Comparison of ENCODE assay signal across 8 mouse cellular contexts in genomic region chr11:96075177-96075508, GRCm38 (mm10). TPM values are rescaled to one million over a fixed set of nuclear protein-coding genes. Genes with fewer than 3 reads are reported as not detected.
DNase-seq lines count a peak whose midpoint lies in the region; ATAC-seq and TF ChIP-seq lines count a peak whose summit lies in the region.

No protein-coding gene starts in this region.

- TF ChIP-seq EP300 in stomach, postnatal 0 days (optimal IDR thresholded peaks at IDR 0.05) = no peak

- H3K27ac ChIP-seq in forebrain, embryonic 10.5 days = peak overlapping the region; percentile 88
- peak overlapping the region; percentile 79 for H3K27ac ChIP-seq in liver, embryonic 13.5 days
- peak overlapping the region; percentile 80 for H3K27ac ChIP-seq in stomach, postnatal 0 days (replicated peaks)

- peaks cover 33% of the 10 kb centered on the region for H3K36me3 ChIP-seq in forebrain, embryonic 10.5 days (replicated peaks)
- peaks cover 31% of the 10 kb centered on the region for H3K36me3 ChIP-seq in liver, embryonic 13.5 days
- H3K36me3 ChIP-seq in stomach, postnatal 0 days (ENCODE audit: control insufficient read depth, insufficient read depth, low read length) = 0 out of 2 replicates have a peak, but pooled peaks cover 2% of the 10 kb centered on the region

- H3K4me3 ChIP-seq in forebrain, embryonic 10.5 days = peak overlapping the region; percentile 82
- H3K4me3 ChIP-seq in liver, embryonic 13.5 days (replicated peaks) = peak overlapping the region; percentile 79
- H3K4me3 ChIP-seq in stomach, postnatal 0 days (ENCODE audit: low read depth, low read length) = peak overlapping the region; percentile 59

- H3K9ac ChIP-seq in liver, embryonic 13.5 days = peak overlapping the region; percentile 85
- H3K9ac ChIP-seq in stomach, postnatal 0 days (ENCODE audit: low read length) = peak overlapping the region; percentile 65

- peaks cover 21% of the 10 kb centered on the region for H3K4me1 ChIP-seq in forebrain, embryonic 10.5 days
- peaks cover 44% of the 10 kb centered on the region for H3K4me1 ChIP-seq in liver, embryonic 13.5 days (replicated peaks)
- H3K4me1 ChIP-seq in stomach, postnatal 0 days (replicated peaks; ENCODE audit: control insufficient read depth, insufficient read depth) = no peaks in the 10 kb centered on the region

- H3K4me2 ChIP-seq in liver, embryonic 13.5 days = peak overlapping the region; percentile 92
- H3K4me2 ChIP-seq in stomach, postnatal 0 days (replicated peaks; ENCODE audit: low read depth) = peak overlapping the region; percentile 63

- DNase-seq in layer of hippocampus, adult 8-10 months (ENCODE audit: low spot score in 2 of 2) = peak; percentile 18 to 25
- no peak for DNase-seq in layer of hippocampus, postnatal 36 days
- DNase-seq in brain, adult 2 months (ENCODE audit: low read depth, low spot score) = peak; percentile 30
- no peak for DNase-seq in forebrain, embryonic 10.5 days (ENCODE audit: extremely low spot score, low spot score)
- no peak for DNase-seq in liver, embryonic 13.5 days
- DNase-seq in stomach, postnatal 0 days (ENCODE audit: low spot score) = no peak
- no peak for DNase-seq in retina, embryonic 14.5 days (ENCODE audit: low spot score)
- DNase-seq in layer of hippocampus, adult 9-10 months (ENCODE audit: low spot score) = no peak

- no peak for TF ChIP-seq CTCF in stomach, postnatal 0 days (IDR thresholded peaks at IDR 0.05; ENCODE audit: low read depth)

- peak; percentile 32 for ATAC-seq in liver, embryonic 13.5 days (ENCODE audit: low read depth)
- no peak for ATAC-seq in stomach, postnatal 0 days (ENCODE audit: low FRiP score, low TSS enrichment)

- no peaks in the 10 kb centered on the region for H3K27me3 ChIP-seq in forebrain, embryonic 10.5 days (ENCODE audit: poor library complexity, severe bottlenecking)
- H3K27me3 ChIP-seq in liver, embryonic 13.5 days = no peaks in the 10 kb centered on the region
- no peaks in the 10 kb centered on the region for H3K27me3 ChIP-seq in stomach, postnatal 0 days (ENCODE audit: control insufficient read depth, insufficient read depth, low read length)

- no peaks in the 10 kb centered on the region for H3K9me3 ChIP-seq in forebrain, embryonic 10.5 days
- no peaks in the 10 kb centered on the region for H3K9me3 ChIP-seq in liver, embryonic 13.5 days (replicated peaks)
- no peaks in the 10 kb centered on the region for H3K9me3 ChIP-seq in stomach, postnatal 0 days (ENCODE audit: control insufficient read depth, low read length)

- 0% methylated on average over 15 of the region's 15 CpGs for WGBS in forebrain, embryonic 10.5 days
- under 1% methylated on average over 15 of the region's 15 CpGs for WGBS in liver, embryonic 13.5 days (ENCODE audit: insufficient replicate concordance)
- under 1% methylated on average over 15 of the region's 15 CpGs for WGBS in stomach, postnatal 0 days

RNA-seq across cellular contexts. Expression of gene Atp5g1, which starts 0.3 kb away (rescaled TPM):
- 100 to 1,000 TPM; 344 to 374 (median 374) TPM for total RNA-seq in layer of hippocampus, adult 8-10 months (2022)
- 100 to 1,000 TPM; 385 to 449 TPM for total RNA-seq in layer of hippocampus, postnatal 36 days (2021)
- polyA plus RNA-seq in forebrain, embryonic 10.5 days (2016; fragmentation: Nextera tagmentation; extraction: Ambion mirVana) = 557 and 584 TPM in 2 replicates
- 578 and 628 TPM in 2 replicates for polyA plus RNA-seq in liver, embryonic 13.5 days (2015; fragmentation: Nextera tagmentation; extraction: Ambion mirVana)
- polyA plus RNA-seq in stomach, postnatal 0 days (2015; fragmentation: Nextera tagmentation; extraction: Ambion mirVana) = 1,003 and 1,182 TPM in 2 replicates

RNA-seq across cellular contexts. Expression of gene Ube2z, which starts 10.0 kb away (rescaled TPM):
- 10 to 100 TPM; 55.2 to 57.7 (median 57.1) TPM for total RNA-seq in layer of hippocampus, adult 8-10 months (2022)
- total RNA-seq in layer of hippocampus, postnatal 36 days (2021) = 10 to 100 TPM; 53.8 to 54.6 TPM
- 27.5 TPM in 2 replicates for polyA plus RNA-seq in forebrain, embryonic 10.5 days (2016; fragmentation: Nextera tagmentation; extraction: Ambion mirVana)
- polyA plus RNA-seq in liver, embryonic 13.5 days (2015; fragmentation: Nextera tagmentation; extraction: Ambion mirVana) = 13.7 and 15.2 TPM in 2 replicates
- 26.4 and 28.7 TPM in 2 replicates for polyA plus RNA-seq in stomach, postnatal 0 days (2015; fragmentation: Nextera tagmentation; extraction: Ambion mirVana)

RNA-seq across cellular contexts. Expression of gene Calcoco2, which starts 36.6 kb away (rescaled TPM):
- total RNA-seq in layer of hippocampus, adult 8-10 months (2022) = under 1 TPM in 1 of 4 experiments, not detected in 3; 0.31 TPM
- not detected for total RNA-seq in layer of hippocampus, postnatal 36 days (2021)
- polyA plus RNA-seq in forebrain, embryonic 10.5 days (2016; fragmentation: Nextera tagmentation; extraction: Ambion mirVana) = not detected in 2 replicates
- not detected in 2 replicates for polyA plus RNA-seq in liver, embryonic 13.5 days (2015; fragmentation: Nextera tagmentation; extraction: Ambion mirVana)
- polyA plus RNA-seq in stomach, postnatal 0 days (2015; fragmentation: Nextera tagmentation; extraction: Ambion mirVana) = not detected in 2 replicates

RNA-seq across cellular contexts. Expression of gene Snf8, which starts 40.5 kb away (rescaled TPM):
- 100 to 1,000 TPM in 1 of 4 experiments, 10 to 100 TPM in 3; 88.0 to 114 (median 95.9) TPM for total RNA-seq in layer of hippocampus, adult 8-10 months (2022)
- total RNA-seq in layer of hippocampus, postnatal 36 days (2021) = 100 to 1,000 TPM; 101 to 107 TPM
- 107 and 109 TPM in 2 replicates for polyA plus RNA-seq in forebrain, embryonic 10.5 days (2016; fragmentation: Nextera tagmentation; extraction: Ambion mirVana)
- 87.0 and 88.9 TPM in 2 replicates for polyA plus RNA-seq in liver, embryonic 13.5 days (2015; fragmentation: Nextera tagmentation; extraction: Ambion mirVana)
- 76.0 and 83.0 TPM in 2 replicates for polyA plus RNA-seq in stomach, postnatal 0 days (2015; fragmentation: Nextera tagmentation; extraction: Ambion mirVana)

RNA-seq across cellular contexts. Expression of gene Gip, which starts 50.8 kb away (rescaled TPM):
- total RNA-seq in layer of hippocampus, adult 8-10 months (2022) = not detected
- not detected for total RNA-seq in layer of hippocampus, postnatal 36 days (2021)
- polyA plus RNA-seq in forebrain, embryonic 10.5 days (2016; fragmentation: Nextera tagmentation; extraction: Ambion mirVana) = 0.25 TPM in 1 of 2 replicates, not detected in the other
- polyA plus RNA-seq in liver, embryonic 13.5 days (2015; fragmentation: Nextera tagmentation; extraction: Ambion mirVana) = not detected in 2 replicates
- 1.8 and 3.2 TPM in 2 replicates for polyA plus RNA-seq in stomach, postnatal 0 days (2015; fragmentation: Nextera tagmentation; extraction: Ambion mirVana)

Comparison
In these comparisons a context has a peak if more than half of its experiments do, and no peak if none do; other contexts are left out.
1. DNase-seq: peak in layer of hippocampus, adult 8-10 months (2 of 2) and brain, adult 2 months (single experiment); none in layer of hippocampus, postnatal 36 days (0 of 2), forebrain, embryonic 10.5 days (single experiment), liver, embryonic 13.5 days (single experiment), stomach, postnatal 0 days (single experiment), retina, embryonic 14.5 days (single experiment) and layer of hippocampus, adult 9-10 months (single experiment).
2. Peak in every context shown above with its lines, with median percentiles within 50 percentile points of each other: H3K27ac ChIP-seq and H3K4me3 ChIP-seq.